Mouse (Mus musculus) MEL (cell line): ENCODE results near the gene Angpt4. TPM values are rescaled to one million over a fixed set of nuclear protein-coding genes. Genes with fewer than 3 reads are reported as not detected.

Source experiments
- DNase-seq: peaks from one replicate; pipeline ENCODE4 v3.0.0; 2011; ENCODE audit warnings: low read depth, low spot score
- H3K27ac ChIP-seq: 2 replicates; pipeline ENCODE4 v1.5.1; 2012; ENCODE audit warnings: low read depth, mild to moderate bottlenecking, control low read depth, low read length, moderate library complexity; ENCODE audit not compliant: control insufficient read depth
- H3K27me3 ChIP-seq, 2 experiments: fragments of 150-350 bp in 1 of 2; sonication (generic) in 1 of 2; 2 replicates each; pipeline ENCODE4 v1.6.1; 2012; ENCODE audit warnings: low read length in 2 of 2, mild to moderate bottlenecking in 2 of 2, improper control_type of control experiment in 1 of 2, moderate library complexity in 1 of 2; ENCODE audit not compliant: insufficient read depth in 2 of 2, control insufficient read depth in 1 of 2
- H3K36me3 ChIP-seq, 2 experiments: 2 replicates each; pipeline ENCODE4 v1.6.1; 2012 to 2014; ENCODE audit warnings: low read length in 2 of 2, improper control_type of control experiment in 1 of 2, inconsistent platforms in 1 of 2, mild to moderate bottlenecking in 1 of 2; ENCODE audit not compliant: insufficient read depth in 2 of 2, control insufficient read depth in 1 of 2
- H3K4me1 ChIP-seq, 2 experiments: fragments of 150-350 bp in 1 of 2; sonication (generic) in 1 of 2; 2 replicates each; pipeline ENCODE4 v1.6.1; 2012; ENCODE audit warnings: low read length in 2 of 2, improper control_type of control experiment in 1 of 2, mild to moderate bottlenecking in 1 of 2; ENCODE audit not compliant: insufficient read depth in 2 of 2, control insufficient read depth in 1 of 2
- H3K4me3 ChIP-seq, 2 experiments: fragments of 150-350 bp in 1 of 2; sonication (generic) in 1 of 2; 2 replicates each; pipeline ENCODE4 v1.5.1; 2012; ENCODE audit warnings: low read depth in 2 of 2, low read length in 2 of 2, mild to moderate bottlenecking in 2 of 2, moderate library complexity in 2 of 2, control low read depth in 1 of 2, improper control_type of control experiment in 1 of 2; ENCODE audit not compliant: control insufficient read depth in 1 of 2, insufficient read depth in 1 of 2
- H3K79me2 ChIP-seq: 2 replicates; pipeline ENCODE4 v1.6.1; 2012; ENCODE audit warnings: mild to moderate bottlenecking, low read length, moderate library complexity; ENCODE audit not compliant: control insufficient read depth, poor library complexity, insufficient read depth
- H3K9ac ChIP-seq: 2 replicates; pipeline ENCODE4 v1.6.1; 2012; ENCODE audit warnings: low read depth, mild to moderate bottlenecking, control low read depth, low read length, moderate library complexity; ENCODE audit not compliant: control insufficient read depth, poor library complexity, severe bottlenecking
- H3K9me3 ChIP-seq: fragments of 150-350 bp; sonication (generic); replicated peaks from 2 replicates; pipeline ENCODE4 v1.6.1; 2012; ENCODE audit warnings: mild to moderate bottlenecking, low read length, improper control_type of control experiment, moderate library complexity; ENCODE audit not compliant: insufficient read depth
- CHD1 ChIP-seq: IDR thresholded peaks from 2 replicates; pipeline ENCODE4 v1.6.1; 2012; ENCODE audit warnings: low read depth, mild to moderate bottlenecking, inconsistent platforms, low read length, improper control_type of control experiment
- CTCF ChIP-seq, 3 experiments: IDR thresholded peaks in 2 of 3; conservative IDR thresholded peaks in 1 of 3; 2 replicates each; pipeline ENCODE4 v1.5.1; 2011 to 2012; ENCODE audit warnings: low read length in 3 of 3, low read depth in 2 of 3, mild to moderate bottlenecking in 2 of 3, improper control_type of control experiment in 1 of 3, inconsistent platforms in 1 of 3, mixed read lengths in 1 of 3, moderate library complexity in 1 of 3; ENCODE audit not compliant: control insufficient read depth in 1 of 3, insufficient read depth in 1 of 3, poor library complexity in 1 of 3, severe bottlenecking in 1 of 3
- KAT2A ChIP-seq: conservative IDR thresholded peaks from 2 replicates; pipeline ENCODE4 v1.6.1; 2012; ENCODE audit warnings: low read depth, low read length, improper control_type of control experiment, inconsistent platforms
- MAZ ChIP-seq: IDR thresholded peaks from 2 replicates; pipeline ENCODE4 v1.6.1; 2012; ENCODE audit warnings: low read depth, mild to moderate bottlenecking, inconsistent platforms, low read length, improper control_type of control experiment
- MXI1 ChIP-seq: IDR thresholded peaks from 2 replicates; pipeline ENCODE4 v1.6.1; 2011; ENCODE audit warnings: mild to moderate bottlenecking, low read depth, low read length, improper control_type of control experiment
- POLR2AphosphoS2 ChIP-seq: IDR thresholded peaks from 2 replicates; pipeline ENCODE4 v1.6.1; 2011; ENCODE audit warnings: low read length, improper control_type of control experiment
- POLR2AphosphoS5 ChIP-seq: IDR thresholded peaks from 2 replicates; pipeline ENCODE4 v1.6.1; 2012; ENCODE audit warnings: low read depth, borderline replicate concordance, mild to moderate bottlenecking, inconsistent platforms, low read length, moderate library complexity, mixed read lengths
- SIN3A ChIP-seq: IDR thresholded peaks from 2 replicates; pipeline ENCODE4 v1.6.1; 2012; ENCODE audit warnings: low read length, improper control_type of control experiment, inconsistent platforms
- SMC3 ChIP-seq: IDR thresholded peaks from 2 replicates; pipeline ENCODE4 v1.6.1; 2011; ENCODE audit warnings: low read depth, low read length, improper control_type of control experiment
- TAL1 ChIP-seq: IDR thresholded peaks from 2 replicates; pipeline ENCODE4 v1.6.1; 2012; ENCODE audit warnings: mild to moderate bottlenecking, inconsistent platforms, low read length, moderate library complexity, mixed read lengths
- USF1 ChIP-seq: IDR thresholded peaks from 2 replicates; pipeline ENCODE4 v1.6.1; 2014; ENCODE audit warnings: low read depth, mild to moderate bottlenecking, inconsistent platforms, low read length, improper control_type of control experiment, moderate library complexity
- ZNF384 ChIP-seq: IDR thresholded peaks from 2 replicates; pipeline ENCODE4 v1.6.1; 2012; ENCODE audit warnings: low read depth, mild to moderate bottlenecking, inconsistent platforms, low read length, improper control_type of control experiment
- polyA plus RNA-seq, 2 experiments: library from polyadenylated mRNA; stranded (reverse) in 1 of 2; unstranded in 1 of 2; fragments of >175 nt in 1 of 2; fragments of >200 nt in 1 of 2; gene quantifications; 2 replicates each; pipeline versions ENCODE4 v1.2.1 to v1.2.4; 2012; ENCODE audit warnings: low replicate concordance in 2 of 2, low read depth in 1 of 2; ENCODE audit not compliant: insufficient read length in 2 of 2, insufficient read depth in 1 of 2, missing spikeins in 1 of 2
- total RNA-seq: library from RNA; depleted of rRNA; stranded (reverse); fragments of 300-350 nt; gene quantifications from 2 replicates; pipeline ENCODE4 v1.2.3, GENCODE M21; 2012

Gene Angpt4
- total and polyA plus RNA-seq, 3 experiments = not detected

DNA sequence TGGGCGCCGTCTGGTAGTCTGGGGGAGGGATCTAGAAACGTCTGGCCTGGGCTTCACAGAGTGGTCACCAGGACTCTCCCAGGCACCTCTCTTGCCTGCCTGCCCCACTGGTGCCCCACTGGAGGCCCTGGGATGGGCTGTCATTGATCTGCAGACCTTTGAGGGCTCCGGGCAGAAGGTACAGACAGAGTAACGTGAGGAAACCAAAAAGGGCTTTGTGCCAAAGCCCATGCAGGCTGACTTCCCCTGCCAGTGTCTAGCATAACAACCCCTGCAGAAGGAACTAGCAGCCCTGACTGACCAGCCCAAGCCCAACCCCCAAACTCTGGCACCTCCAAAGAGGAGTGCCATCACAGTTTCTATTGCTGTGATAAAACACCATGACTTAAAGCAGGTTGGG is 15.1 kb upstream of the Angpt4 start:
- Histone ChIP-seq H3K79me2 (no peaks in the 10 kb centered on the region), H3K9ac (no peak overlapping the region)
- no peak for TF ChIP-seq TAL1
- no peak for TF ChIP-seq POLR2AphosphoS2
- TF ChIP-seq, all 39 proteins: peak for 0
- H3K4me1 ChIP-seq = no peaks in the 10 kb centered on the region
- no peaks in the 10 kb centered on the region for H3K9me3 ChIP-seq
- H3K27ac ChIP-seq = no peak overlapping the region
- DNase-seq = no peak
- no peaks in the 10 kb centered on the region for H3K36me3 ChIP-seq
- no peaks in the 10 kb centered on the region; a peak in 1 of 4 replicates for H3K27me3 ChIP-seq
- H3K4me3 ChIP-seq = no peak overlapping the region

GRCm38 (mm10) chr2:151898106-151898505 is 12.9 kb upstream of the Angpt4 start:
- H3K4me1 ChIP-seq = no peaks in the 10 kb centered on the region
- no peak overlapping the region for H3K9ac ChIP-seq
- no peaks in the 10 kb centered on the region for H3K79me2 ChIP-seq
- TF ChIP-seq MAZ = no peak
- TF ChIP-seq MXI1 = no peak
- TF ChIP-seq CTCF (IDR thresholded peaks at IDR 0.05 in 2 of 3, conservative IDR thresholded peaks at IDR 0.05 in 1 of 3; ENCODE audit: control insufficient read depth in 1 of 3, insufficient read depth in 1 of 3, low read depth in 2 of 3, low read length in 3 of 3, poor library complexity in 1 of 3, severe bottlenecking in 1 of 3) = no peak
- TF ChIP-seq SMC3 = no peak
- TF ChIP-seq CHD1 = no peak
- no peak for TF ChIP-seq SIN3A
- TF ChIP-seq USF1 = no peak
- TF ChIP-seq KAT2A = no peak
- no peak for TF ChIP-seq ZNF384
- H3K9me3 ChIP-seq = no peaks in the 10 kb centered on the region
- H3K4me3 ChIP-seq = no peak overlapping the region
- H3K27ac ChIP-seq = no peak overlapping the region
- no peaks in the 10 kb centered on the region; a peak in 1 of 4 replicates for H3K27me3 ChIP-seq
- no peak for DNase-seq
- H3K36me3 ChIP-seq = no peaks in the 10 kb centered on the region

DNA sequence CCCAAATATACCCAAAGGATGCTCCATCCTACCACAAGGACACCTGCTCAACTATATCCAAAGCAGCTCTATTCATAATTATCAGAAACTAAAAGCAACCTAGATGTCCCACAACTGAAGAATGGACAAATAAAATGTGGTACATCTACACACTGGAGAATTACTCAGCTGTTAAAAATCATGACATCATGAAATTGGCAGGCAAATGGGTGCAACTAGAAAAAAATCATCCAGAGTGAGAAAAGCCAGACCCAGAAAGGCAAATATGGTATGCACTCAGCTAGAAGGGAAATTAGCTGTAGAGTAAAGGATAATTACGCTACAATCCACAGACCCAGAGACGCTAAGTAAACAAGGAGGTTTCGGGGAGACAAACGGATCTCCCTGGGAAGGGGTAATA is 10.2 kb upstream of the Angpt4 start:
- no peaks in the 10 kb centered on the region for H3K4me1 ChIP-seq
- H3K27ac ChIP-seq = no peak overlapping the region
- no peaks in the 10 kb centered on the region for H3K79me2 ChIP-seq
- no peak overlapping the region for H3K9ac ChIP-seq
- no peak for TF ChIP-seq POLR2AphosphoS5
- H3K9me3 ChIP-seq = no peaks in the 10 kb centered on the region
- no peak for DNase-seq
- no peaks in the 10 kb centered on the region for H3K36me3 ChIP-seq
- no peak overlapping the region for H3K4me3 ChIP-seq
- H3K27me3 ChIP-seq = peaks cover 0 to 2% of the 10 kb centered on the region in 2 experiments; a peak in 1 of 4 replicates
